Comparison of ENCODE assay signal across 16 mouse cellular contexts in the genomic region with DNA sequence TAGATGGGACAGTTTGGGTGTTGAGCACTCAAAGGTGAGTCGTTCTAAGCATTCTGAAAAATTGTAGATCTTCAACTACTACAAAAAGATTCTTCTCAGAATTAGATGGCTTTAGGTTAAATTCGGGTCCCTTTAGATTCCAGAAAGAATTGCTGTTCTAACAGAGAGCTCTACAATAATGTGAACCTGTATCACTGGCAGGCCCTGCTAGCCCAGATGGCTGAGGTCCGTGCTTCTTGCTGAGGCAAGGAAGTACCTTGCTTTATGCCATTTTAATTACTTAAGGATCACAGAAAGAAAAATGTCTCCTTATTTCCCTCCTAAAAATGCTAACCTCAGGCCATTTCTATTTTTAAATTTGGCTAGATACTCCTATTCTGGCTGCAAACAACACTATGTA.
A peak's percentile ranks its signal among the peaks of the same experiment; 100 is the strongest.
DNase-seq lines count a peak whose midpoint lies in the region; ATAC-seq lines count a peak whose summit lies in the region.
"Had no signal": no experiment of that assay in that cellular context is flagged by ENCODE, and none has a peak within 500 bp of the region (broad histone marks: within the 10 kb centered on the region; RNA-seq: fewer than 3 reads in every experiment).

No protein-coding gene starts in this region.

- ATAC-seq in cerebellum, adult (ENCODE audit: insufficient number of reproducible peaks, low FRiP score, low TSS enrichment), result peak; percentile 58; the same call in 1 of the 2 replicates
- ATAC-seq: activated CD4-positive, CD25-positive, alpha-beta regulatory T cell, adult 4 months; CD4-positive, CD25-positive, alpha-beta regulatory T cell, adult 4 months; forebrain, embryonic 13.5 days; forebrain, embryonic 15.5 days; forebrain, postnatal 0 days; Patski had no signal

- DNase-seq in cerebellum, adult 9-10 months, result no peak
- DNase-seq in cerebellum, postnatal 10 days, result peak; percentile 15 to 36
- DNase-seq in cerebellum, postnatal 4 days (ENCODE audit: low spot score in 2 of 2), result no peak
- DNase-seq in cerebellum, postnatal 25 days, result peak; percentile 10 to 49
- DNase-seq in cerebellum, adult 11 months, result no peak
- DNase-seq: adrenal gland, adult 8-10 months; adrenal gland, postnatal 14 days; adrenal gland, postnatal 36 days; B cell, adult 2 months; forebrain, postnatal 0 days had no signal

Comparison
In these comparisons a context has a peak if more than half of its experiments do, and no peak if none do; other contexts are left out.
1. DNase-seq: peak in cerebellum, postnatal 10 days (2 of 2) and cerebellum, postnatal 25 days (2 of 2); none in cerebellum, adult 9-10 months (single experiment), cerebellum, postnatal 4 days (0 of 2) and cerebellum, adult 11 months (single experiment).